Comparison of ENCODE assay signal across 9 mouse cellular contexts in genomic region chr11:83445001-83445400, GRCm38 (mm10). TPM values are rescaled to one million over a fixed set of nuclear protein-coding genes. Genes with fewer than 3 reads are reported as not detected.
DNase-seq lines count a peak whose midpoint lies in the region; ATAC-seq and TF ChIP-seq lines count a peak whose summit lies in the region.
"Had no signal": no experiment of that assay in that cellular context is flagged by ENCODE, and none has a peak within 500 bp of the region (broad histone marks: within the 10 kb centered on the region; RNA-seq: fewer than 3 reads in every experiment).

No protein-coding gene starts in this region.

- H3K9me3 ChIP-seq in kidney, postnatal 0 days (replicated peaks; ENCODE audit: low read length) = no peaks in the 10 kb centered on the region
- no peaks in the 10 kb centered on the region for H3K9me3 ChIP-seq in intestine, embryonic 14.5 days (ENCODE audit: control insufficient read depth, low read length)

- peak overlapping the region; percentile 48 for H3K4me2 ChIP-seq in kidney, postnatal 0 days (ENCODE audit: low read length)
- peak overlapping the region; percentile 13; the same call in 1 of the 2 replicates for H3K4me2 ChIP-seq in intestine, embryonic 14.5 days (ENCODE audit: low read length)

- no peak for TF ChIP-seq POLR2A in bone marrow, adult 2 months (IDR thresholded peaks at IDR 0.05; ENCODE audit: borderline replicate concordance, control insufficient read depth, low read depth, low read length)

- H3K9ac ChIP-seq in kidney, postnatal 0 days (ENCODE audit: low read depth, low read length) = no peak overlapping the region
- H3K9ac ChIP-seq in intestine, embryonic 14.5 days (ENCODE audit: low read length) = no peak overlapping the region

- no peak overlapping the region for H3K27ac ChIP-seq in kidney, postnatal 0 days
- no peak overlapping the region for H3K27ac ChIP-seq in bone marrow, adult 2 months (ENCODE audit: control insufficient read depth, insufficient read depth, low read depth, low read length, poor library complexity)
- no peak overlapping the region for H3K27ac ChIP-seq in intestine, embryonic 14.5 days (ENCODE audit: low read depth)

- no peak for ATAC-seq in kidney, postnatal 0 days (replicated peaks; ENCODE audit: low FRiP score, low read depth)
- no peak for ATAC-seq in intestine, embryonic 14.5 days (replicated peaks; ENCODE audit: low FRiP score, low TSS enrichment, low read depth)

- peaks cover 37% of the 10 kb centered on the region for H3K27me3 ChIP-seq in kidney, postnatal 0 days (ENCODE audit: insufficient read depth, low read length)
- peaks cover 48% of the 10 kb centered on the region for H3K27me3 ChIP-seq in intestine, embryonic 14.5 days (replicated peaks; ENCODE audit: control insufficient read depth, insufficient read depth, low read length)

- H3K4me3 ChIP-seq in kidney, postnatal 0 days (replicated peaks; ENCODE audit: low read depth, low read length) = 0 out of 2 replicates have a peak overlapping the region, but pooled peaks have one; percentile 10
- H3K4me3 ChIP-seq in bone marrow, adult 2 months (replicated peaks; ENCODE audit: control insufficient read depth, low read depth, low read length) = peak overlapping the region; percentile 47
- peak overlapping the region; percentile 4; the same call in 1 of the 2 replicates for H3K4me3 ChIP-seq in intestine, embryonic 14.5 days (ENCODE audit: low read depth, low read length)

- no peak for DNase-seq in kidney, postnatal 0 days (ENCODE audit: low spot score)
- no peak for DNase-seq in kidney, postnatal 25 days
- DNase-seq in intestine, embryonic 14.5 days (ENCODE audit: low spot score) = no peak
- DNase-seq in naive thymus-derived CD4-positive, alpha-beta T cell, adult 2 months (ENCODE audit: low read depth) = peak; percentile 63
- DNase-seq in layer of hippocampus, adult 9-10 months (ENCODE audit: low spot score) = no peak
- DNase-seq in adrenal gland, postnatal 14 days = no peak
- DNase-seq in layer of hippocampus, adult 11-12 months (ENCODE audit: low spot score) = no peak

- H3K4me1 ChIP-seq in kidney, postnatal 0 days (replicated peaks; ENCODE audit: insufficient read depth, low read length) = peaks cover 19% of the 10 kb centered on the region
- H3K4me1 ChIP-seq in bone marrow, adult 2 months (ENCODE audit: control insufficient read depth, insufficient read depth, low read length) = no peaks in the 10 kb centered on the region; the same call in 1 of the 2 replicates
- H3K4me1 ChIP-seq in intestine, embryonic 14.5 days (replicated peaks; ENCODE audit: control insufficient read depth, insufficient read depth, low read length) = peaks cover 26% of the 10 kb centered on the region

- H3K36me3 ChIP-seq in kidney, postnatal 0 days (ENCODE audit: insufficient read depth, low read length) = no peaks in the 10 kb centered on the region
- H3K36me3 ChIP-seq in intestine, embryonic 14.5 days (ENCODE audit: control insufficient read depth, insufficient read depth, low read length) = no peaks in the 10 kb centered on the region

- no peak for TF ChIP-seq CTCF in kidney, postnatal 0 days (IDR thresholded peaks at IDR 0.05; ENCODE audit: low read depth)
- no peak for TF ChIP-seq CTCF in bone marrow, adult 2 months (IDR thresholded peaks at IDR 0.05; ENCODE audit: control insufficient read depth, insufficient read depth, low read length)

- whole genome bisulfite sequencing in kidney, postnatal 0 days = 29% methylated on average over 19 of the region's 19 CpGs
- 19% methylated on average over 19 of the region's 19 CpGs for WGBS in bone marrow, adult 2 months
- 27% methylated on average over 19 of the region's 19 CpGs for WGBS in intestine, embryonic 14.5 days

RNA-seq across cellular contexts. Expression of gene 1700020L24Rik, which starts 7.5 kb away (rescaled TPM):
- polyA plus RNA-seq in kidney, postnatal 0 days (2015; fragmentation: Nextera tagmentation; extraction: Ambion mirVana) = 0.22 TPM in 1 of 2 replicates, not detected in the other
- polyA plus RNA-seq in bone marrow, adult 2 months (2011; ENCODE audit: insufficient read depth, insufficient read length, low replicate concordance, missing spikeins) = 17.6 and 37.4 TPM in 2 replicates
- 1.3 and 1.4 TPM in 2 replicates for polyA plus RNA-seq in intestine, embryonic 14.5 days (2014; fragmentation: Nextera tagmentation; extraction: Ambion mirVana)
- total RNA-seq in adrenal gland, postnatal 14 days (2021) = 0.37 and 0.75 TPM in 2 replicates
- total RNA-seq: gastrocnemius, adult 8-10 months had no signal

RNA-seq across cellular contexts. Expression of gene Gas2l2, which starts 15.7 kb away (rescaled TPM):
- not detected in 2 replicates for polyA plus RNA-seq in kidney, postnatal 0 days (2015; fragmentation: Nextera tagmentation; extraction: Ambion mirVana)
- not detected in 2 replicates for polyA plus RNA-seq in bone marrow, adult 2 months (2011; ENCODE audit: insufficient read depth, insufficient read length, low replicate concordance, missing spikeins)
- polyA plus RNA-seq in intestine, embryonic 14.5 days (2014; fragmentation: Nextera tagmentation; extraction: Ambion mirVana) = 0.09 TPM in 1 of 2 replicates, not detected in the other
- total RNA-seq in adrenal gland, postnatal 14 days (2021) = not detected in 2 replicates
- total RNA-seq: gastrocnemius, adult 8-10 months had no signal

RNA-seq across cellular contexts. Expression of gene Mmp28, which starts 17.9 kb away (rescaled TPM):
- 1.9 and 2.2 TPM in 2 replicates for polyA plus RNA-seq in kidney, postnatal 0 days (2015; fragmentation: Nextera tagmentation; extraction: Ambion mirVana)
- polyA plus RNA-seq in bone marrow, adult 2 months (2011; ENCODE audit: insufficient read depth, insufficient read length, low replicate concordance, missing spikeins) = 0.47 and 0.92 TPM in 2 replicates
- 1.2 and 1.5 TPM in 2 replicates for polyA plus RNA-seq in intestine, embryonic 14.5 days (2014; fragmentation: Nextera tagmentation; extraction: Ambion mirVana)
- 7.4 and 8.3 TPM in 2 replicates for total RNA-seq in adrenal gland, postnatal 14 days (2021)

RNA-seq across cellular contexts. Expression of gene Taf15, which starts 27.9 kb away (rescaled TPM):
- polyA plus RNA-seq in kidney, postnatal 0 days (2015; fragmentation: Nextera tagmentation; extraction: Ambion mirVana) = 5.7 and 6.7 TPM in 2 replicates
- 192 and 231 TPM in 2 replicates for polyA plus RNA-seq in bone marrow, adult 2 months (2011; ENCODE audit: insufficient read depth, insufficient read length, low replicate concordance, missing spikeins)
- 13.5 and 14.1 TPM in 2 replicates for polyA plus RNA-seq in intestine, embryonic 14.5 days (2014; fragmentation: Nextera tagmentation; extraction: Ambion mirVana)
- total RNA-seq in adrenal gland, postnatal 14 days (2021) = 66.3 and 72.1 TPM in 2 replicates

RNA-seq across cellular contexts. Expression of gene Rasl10b, which starts 36.1 kb away (rescaled TPM):
- 0.38 and 0.49 TPM in 2 replicates for polyA plus RNA-seq in kidney, postnatal 0 days (2015; fragmentation: Nextera tagmentation; extraction: Ambion mirVana)
- polyA plus RNA-seq in bone marrow, adult 2 months (2011; ENCODE audit: insufficient read depth, insufficient read length, low replicate concordance, missing spikeins) = 0.32 and 1.1 TPM in 2 replicates
- polyA plus RNA-seq in intestine, embryonic 14.5 days (2014; fragmentation: Nextera tagmentation; extraction: Ambion mirVana) = 1.7 and 2.3 TPM in 2 replicates
- total RNA-seq in adrenal gland, postnatal 14 days (2021) = 10.2 and 10.3 TPM in 2 replicates
